Mouse (Mus musculus) CH12.LX (cell line): ENCODE measurements around the gene 1700020A23Rik.

Source experiments
- CTCF ChIP-seq, 2 experiments: IDR thresholded peaks in 1 of 2; conservative IDR thresholded peaks in 1 of 2; 2 replicates each; pipeline ENCODE4 v1.5.1; 2011 to 2012; ENCODE audit warnings: low read depth in 2 of 2, low read length in 2 of 2, improper control_type of control experiment in 1 of 2, inconsistent platforms in 1 of 2, mild to moderate bottlenecking in 1 of 2, moderate library complexity in 1 of 2
- EP300 ChIP-seq: IDR thresholded peaks from 2 replicates; pipeline ENCODE4 v1.6.1; 2011; ENCODE audit warnings: low read length, improper control_type of control experiment
- ETS1 ChIP-seq: conservative IDR thresholded peaks from 2 replicates; pipeline ENCODE4 v1.6.1; 2012; ENCODE audit warnings: low read depth, mild to moderate bottlenecking, inconsistent platforms, low read length, improper control_type of control experiment, moderate library complexity
- HCFC1 ChIP-seq: IDR thresholded peaks from 2 replicates; pipeline ENCODE4 v1.6.1; 2012; ENCODE audit warnings: low read depth, mild to moderate bottlenecking, inconsistent platforms, low read length, improper control_type of control experiment
- NELFE ChIP-seq: IDR thresholded peaks from 2 replicates; pipeline ENCODE4 v1.6.1; 2011; ENCODE audit warnings: low read depth, low read length, improper control_type of control experiment
- POLR2A ChIP-seq: IDR thresholded peaks from 2 replicates; pipeline ENCODE4 v1.6.1; 2011; ENCODE audit warnings: low read depth, mild to moderate bottlenecking, improper control_type of control experiment, low read length
- POLR2AphosphoS2 ChIP-seq: IDR thresholded peaks from 2 replicates; pipeline ENCODE4 v1.6.1; 2011; ENCODE audit warnings: low read depth, low read length, improper control_type of control experiment
- USF1 ChIP-seq: IDR thresholded peaks from 2 replicates; pipeline ENCODE4 v1.6.1; 2014; ENCODE audit warnings: low read depth, mild to moderate bottlenecking, inconsistent platforms, low read length, improper control_type of control experiment
- USF2 ChIP-seq: conservative IDR thresholded peaks from 2 replicates; pipeline ENCODE4 v1.6.1; 2011; ENCODE audit warnings: low read depth, low read length, improper control_type of control experiment

DNA sequence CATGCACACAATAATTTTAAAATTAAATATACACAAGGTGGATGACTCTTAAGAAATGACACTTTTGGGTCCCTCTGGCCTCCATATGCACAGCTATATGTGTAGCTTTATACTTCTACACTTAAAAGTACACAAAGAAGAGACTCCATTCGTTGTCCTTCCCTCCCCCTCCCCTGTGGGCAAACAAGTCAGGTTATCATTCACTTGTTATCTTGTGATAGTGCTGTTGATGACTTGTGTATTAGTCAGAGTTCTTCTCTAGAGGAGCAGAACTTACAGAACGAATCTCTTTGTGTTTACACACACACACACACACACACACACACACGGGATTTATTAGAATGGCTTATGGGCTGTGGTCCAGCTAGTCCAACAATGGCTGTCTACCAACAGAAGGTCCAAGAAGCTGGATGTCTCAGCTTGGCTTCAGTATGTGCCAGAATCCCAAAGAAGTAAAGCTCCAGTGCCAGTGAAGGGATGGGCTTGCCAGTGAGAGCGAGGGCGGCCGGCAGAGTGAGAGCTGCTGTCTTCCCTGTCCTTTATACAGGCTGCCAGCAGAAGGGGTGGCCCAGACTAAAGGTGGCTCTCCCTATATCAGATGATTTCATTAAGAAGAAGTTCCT, 49.8 kb downstream of the 1700020A23Rik start:
- TF ChIP-seq CTCF (conservative IDR thresholded peaks at IDR 0.05 in 1 of 2, IDR thresholded peaks at IDR 0.05 in 1 of 2; ENCODE audit: low read depth in 2 of 2, low read length in 2 of 2) (no peak), NELFE (no peak), USF2 (no peak), USF1 (no peak), POLR2A (no peak), HCFC1 (no peak), POLR2AphosphoS2 (no peak), EP300 (no peak), ETS1 (no peak)
